Comparison of ENCODE assay signal across 21 mouse cellular contexts in genomic region chr9:54064836-54065235, GRCm38 (mm10). TPM values are rescaled to one million over a fixed set of nuclear protein-coding genes. Genes with fewer than 3 reads are reported as not detected.
"Had no signal": no experiment of that assay in that cellular context is flagged by ENCODE, and none has a peak within 500 bp of the region (broad histone marks: within the 10 kb centered on the region; RNA-seq: fewer than 3 reads in every experiment).

No protein-coding gene starts in this region.

- H3K27ac ChIP-seq: limb, embryonic 13.5 days; liver, embryonic 15.5 days; macrophage; midbrain, embryonic 12.5 days; neural tube, embryonic 12.5 days had no signal

- H3K9ac ChIP-seq: limb, embryonic 13.5 days; liver, embryonic 15.5 days; midbrain, embryonic 12.5 days; neural tube, embryonic 12.5 days had no signal

- H3K9me3 ChIP-seq: limb, embryonic 13.5 days; liver, embryonic 15.5 days; midbrain, embryonic 12.5 days; neural tube, embryonic 12.5 days had no signal

- H3K36me3 ChIP-seq: limb, embryonic 13.5 days; liver, embryonic 15.5 days; midbrain, embryonic 12.5 days; neural tube, embryonic 12.5 days had no signal

- DNase-seq: kidney, adult 18-20 months; kidney, postnatal 10 days; kidney, postnatal 4 days; lung, adult 2 months; lung, postnatal 10 days; retina, postnatal 1 day; right cerebral cortex, postnatal 4 days; spleen, adult 18-20 months; thymus, adult 2 months; thymus, postnatal 25 days had no signal

- H3K4me3 ChIP-seq: limb, embryonic 13.5 days; liver, embryonic 15.5 days; megakaryocyte, embryonic 14.5 days; midbrain, embryonic 12.5 days; neural tube, embryonic 12.5 days had no signal

- H3K4me2 ChIP-seq: limb, embryonic 13.5 days; liver, embryonic 11.5 days; liver, embryonic 15.5 days; midbrain, embryonic 12.5 days; neural tube, embryonic 12.5 days had no signal

RNA-seq across cellular contexts. Expression of gene Tnfaip8l3, which starts 3.4 kb away (rescaled TPM):
- total RNA-seq: monocyte, adult 5-6 weeks; neutrophil, adult 5-6 weeks had no signal
- polyA plus RNA-seq: liver, embryonic 11.5 days; macrophage; stomach, embryonic 14.5 days; testis, adult 2 months had no signal
